Mouse (Mus musculus) thymus, adult 2 months (tissue): ENCODE results near the gene Map3k1.

ENCODE experiments used
- CTCF ChIP-seq: fragments of 200-500 bp; IDR thresholded peaks from 2 replicates; pipeline ENCODE4 v1.5.1; 2012; ENCODE audit warnings: mild to moderate bottlenecking, control low read depth, low read length, moderate library complexity, borderline replicate concordance; ENCODE audit not compliant: control insufficient read depth, poor library complexity, insufficient read depth; ENCODE audit errors: extremely low read depth
- POLR2A ChIP-seq: fragments of 200-500 bp; IDR thresholded peaks from 2 replicates; pipeline ENCODE4 v1.6.1; 2012; ENCODE audit warnings: mild to moderate bottlenecking, low read length, control low read depth, moderate library complexity; ENCODE audit not compliant: control insufficient read depth, poor library complexity, insufficient read depth; ENCODE audit errors: extremely low read depth

DNA sequence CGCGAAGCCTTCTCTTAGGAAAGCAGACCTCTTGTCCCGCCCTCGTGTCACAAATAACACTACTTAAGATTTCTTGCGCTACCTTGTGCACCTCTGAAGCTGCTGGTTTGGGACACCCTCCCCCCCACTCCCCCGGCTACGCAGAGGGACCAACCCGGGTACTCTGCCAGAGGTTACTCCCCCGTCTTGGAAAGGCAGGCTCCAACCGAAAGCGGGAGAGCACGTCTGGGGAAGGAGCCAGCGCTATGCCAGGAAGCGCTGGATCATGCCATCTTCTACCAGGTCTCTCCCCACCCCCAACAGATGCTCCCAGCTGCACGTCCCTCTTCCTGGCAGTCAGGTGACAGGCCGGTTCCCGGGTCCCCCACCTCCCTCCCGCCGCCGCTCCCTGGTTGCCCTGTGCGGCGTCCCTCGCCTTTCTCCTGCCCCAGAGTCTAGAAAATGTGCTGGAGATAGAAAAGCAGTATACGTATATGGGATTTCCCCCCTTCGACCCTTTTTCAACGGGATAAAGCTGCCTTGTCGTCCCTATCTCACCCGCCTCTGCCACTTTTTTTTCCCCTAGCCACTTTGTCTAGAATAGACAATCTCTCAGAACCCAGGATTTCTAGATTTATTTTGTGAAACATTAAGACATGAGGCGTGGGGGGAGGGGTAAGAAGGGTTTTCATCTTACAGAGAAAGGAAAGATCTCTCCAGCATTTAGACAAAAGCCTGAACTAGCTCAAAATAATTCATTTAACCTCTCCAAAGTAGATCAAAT, 854 bp upstream of the Map3k1 start:
- TF ChIP-seq POLR2A, result no peak
- TF ChIP-seq CTCF, result no peak
